Mouse (Mus musculus) urinary bladder, postnatal 25 days (tissue): Measurements from ENCODE around the gene Plgrkt.
"Not testable (repeated sequence)": the region's sequence is repeated elsewhere in the genome, so short reads cannot be mapped to it uniquely, and the experiment has no call there.

Source experiments
- DNase-seq: peaks from one replicate; pipeline ENCODE4 v3.0.0; 2022; ENCODE audit warnings: low spot score

The Plgrkt gene

GRCm38 (mm10) chr19:29366969-29367622, at the start of gene Plgrkt, which contains the start of gene Cd274:
Plgrkt (minus strand) TSS chr19:29367390.
Cd274 (plus strand) TSS chr19:29367455.
- DNase-seq, result peak; percentile 66

GRCm38 (mm10) chr19:29416393-29416902, 49.3 kb upstream of the Plgrkt start:
- no peak for DNase-seq

- DNase-seq, result not testable (repeated sequence)
These were observed 47.7 kb upstream of the Plgrkt start for GRCm38 (mm10) chr19:29414917-29415316.

GRCm38 (mm10) chr19:29414513-29414912, 47.3 kb upstream of the Plgrkt start:
- no peak for DNase-seq

- no peak for DNase-seq
These were observed 45.6 kb upstream of the Plgrkt start for GRCm38 (mm10) chr19:29412476-29413420.

GRCm38 (mm10) chr19:29410619-29411018, 43.4 kb upstream of the Plgrkt start, which contains the start of gene Pdcd1lg2:
Pdcd1lg2 (plus strand) TSS chr19:29410919.
- no peak for DNase-seq

- DNase-seq, result no peak
These were observed 39.1 kb upstream of the Plgrkt start for GRCm38 (mm10) chr19:29406042-29407017.

- DNase-seq, result no peak
These were observed 38.2 kb upstream of the Plgrkt start for GRCm38 (mm10) chr19:29405388-29405787.

GRCm38 (mm10) chr19:29403251-29403650, 36.1 kb upstream of the Plgrkt start:
- DNase-seq, result no peak

GRCm38 (mm10) chr19:29402621-29403020, 35.4 kb upstream of the Plgrkt start:
- no peak for DNase-seq

- no peak for DNase-seq
These were observed 33.3 kb upstream of the Plgrkt start for GRCm38 (mm10) chr19:29400466-29400865.

GRCm38 (mm10) chr19:29399786-29400185, 32.6 kb upstream of the Plgrkt start:
- DNase-seq, result no peak

GRCm38 (mm10) chr19:29396353-29396752, 29.2 kb upstream of the Plgrkt start:
- DNase-seq, result no peak

GRCm38 (mm10) chr19:29394721-29395120, 27.5 kb upstream of the Plgrkt start:
- DNase-seq, result no peak

GRCm38 (mm10) chr19:29393333-29393732, 26.1 kb upstream of the Plgrkt start:
- DNase-seq, result no peak

- DNase-seq, result no peak
These were observed 24.1 kb upstream of the Plgrkt start for GRCm38 (mm10) chr19:29391279-29391678.

- no peak for DNase-seq
These were observed 23.3 kb upstream of the Plgrkt start for GRCm38 (mm10) chr19:29390483-29390882.

GRCm38 (mm10) chr19:29388818-29389217, 21.6 kb upstream of the Plgrkt start:
- no peak for DNase-seq

- no peak for DNase-seq
These were observed 18.6 kb upstream of the Plgrkt start for GRCm38 (mm10) chr19:29385822-29386221.

GRCm38 (mm10) chr19:29384994-29385393, 17.8 kb upstream of the Plgrkt start:
- DNase-seq, result peak; percentile 18

GRCm38 (mm10) chr19:29384412-29384811, 17.2 kb upstream of the Plgrkt start:
- no peak for DNase-seq

GRCm38 (mm10) chr19:29383368-29383767, 16.2 kb upstream of the Plgrkt start:
- no peak for DNase-seq
